Mouse (Mus musculus) neural tube, embryonic 15.5 days (tissue): ENCODE data around the gene Ubr3. TPM values are rescaled to one million over a fixed set of nuclear protein-coding genes. Genes with fewer than 3 reads are reported as not detected.

Source experiments
- polyA plus RNA-seq: library from polyadenylated mRNA; unstranded; fragments of >200 nt; fragmentation: Nextera tagmentation; extraction: Ambion mirVana; gene quantifications from 2 replicates; pipeline ENCODE4 v1.2.1, GENCODE M21; 2015

Ubr3 gene
- polyA plus RNA-seq, 1 experiment from 2014 or later = 17.7 TPM

Other genes with a start within 250 kb of the Ubr3 start
- gene Klhl41, start 227.1 kb upstream of the Ubr3 start, polyA plus RNA-seq = 2.1 and 2.2 TPM in 2 replicates
- 14.9 and 15.0 TPM in 2 replicates for gene Fastkd1, start 183.7 kb upstream of the Ubr3 start, polyA plus RNA-seq
- gene Ppig, start 174.7 kb upstream of the Ubr3 start, polyA plus RNA-seq = 133 and 136 TPM in 2 replicates
- 1.9 and 2.2 TPM in 2 replicates for gene Ccdc173, start 107.7 kb upstream of the Ubr3 start, polyA plus RNA-seq
- gene Phospho2, start 107.6 kb upstream of the Ubr3 start, polyA plus RNA-seq = 35.0 and 36.3 TPM in 2 replicates
- 88.3 and 96.9 TPM in 2 replicates for gene Klhl23, start 75.3 kb upstream of the Ubr3 start, polyA plus RNA-seq
- 263 and 279 TPM in 2 replicates for gene Ssb, start 35.7 kb upstream of the Ubr3 start, polyA plus RNA-seq
- 30.3 and 34.6 TPM in 2 replicates for gene Mettl5, start 11.6 kb upstream of the Ubr3 start, polyA plus RNA-seq
- 0.19 and 0.22 TPM in 2 replicates for gene Myo3b, start 141.9 kb downstream of the Ubr3 start, polyA plus RNA-seq